Mouse (Mus musculus): Measurements from ENCODE around the gene Dusp22. TPM values are rescaled to one million over a fixed set of nuclear protein-coding genes. Genes with fewer than 3 reads are reported as not detected.

The Dusp22 gene
- total RNA-seq, 2 experiments from 2014 or later: 44.9 to 50.5 TPM

- DNase-seq: no peak
Observed at GRCm38 (mm10) chr13:30715573-30715972, 55.8 kb downstream of the Dusp22 start.

- DNase-seq: no peak
Observed at GRCm38 (mm10) chr13:30716611-30717010, 56.8 kb downstream of the Dusp22 start.

- no peak for DNase-seq
Observed at GRCm38 (mm10) chr13:30722601-30723000, 62.8 kb downstream of the Dusp22 start.

- DNase-seq: no peak
Observed at GRCm38 (mm10) chr13:30723258-30723657, 63.5 kb downstream of the Dusp22 start.

- no peak for DNase-seq
Observed at GRCm38 (mm10) chr13:30723858-30724257, 64.1 kb downstream of the Dusp22 start.

- peak; percentile 41 for DNase-seq
Observed at GRCm38 (mm10) chr13:30724691-30725271, 65.0 kb downstream of the Dusp22 start.

- DNase-seq: no peak
Observed at GRCm38 (mm10) chr13:30726879-30727278, 67.1 kb downstream of the Dusp22 start.

GRCm38 (mm10) chr13:30728155-30728554 is 68.4 kb downstream of the Dusp22 start:
- no peak for DNase-seq

- DNase-seq: peak; percentile 43
Observed at GRCm38 (mm10) chr13:30729245-30729644, 69.4 kb downstream of the Dusp22 start.

- DNase-seq: no peak
Observed at GRCm38 (mm10) chr13:30730104-30730793, 70.5 kb downstream of the Dusp22 start.

GRCm38 (mm10) chr13:30732709-30733445 is 73.1 kb downstream of the Dusp22 start:
- DNase-seq: no peak

GRCm38 (mm10) chr13:30736721-30737120 is 76.9 kb downstream of the Dusp22 start:
- DNase-seq: no peak

- DNase-seq: no peak
Observed at GRCm38 (mm10) chr13:30737257-30737656, 77.5 kb downstream of the Dusp22 start.

- no peak for DNase-seq
Observed at GRCm38 (mm10) chr13:30738310-30738840, 78.6 kb downstream of the Dusp22 start.

GRCm38 (mm10) chr13:30741172-30741571 is 81.4 kb downstream of the Dusp22 start:
- DNase-seq: no peak

GRCm38 (mm10) chr13:30742411-30742970 is 82.7 kb downstream of the Dusp22 start:
- DNase-seq: no peak

GRCm38 (mm10) chr13:30745121-30745520 is 85.3 kb downstream of the Dusp22 start:
- no peak for DNase-seq

GRCm38 (mm10) chr13:30747068-30747467 is 87.3 kb downstream of the Dusp22 start:
- no peak for DNase-seq

- no peak for DNase-seq
Observed at GRCm38 (mm10) chr13:30747504-30747903, 87.7 kb downstream of the Dusp22 start.

- DNase-seq: no peak
Observed at GRCm38 (mm10) chr13:30748321-30748720, 88.5 kb downstream of the Dusp22 start.

- peak; percentile 71 for DNase-seq
Observed at GRCm38 (mm10) chr13:30749021-30749556, 89.3 kb downstream of the Dusp22 start, which contains the start of gene Irf4. Gene Irf4 (plus strand): TSS chr13:30749226.

- DNase-seq: no peak
Observed at GRCm38 (mm10) chr13:30749557-30750141, 89.8 kb downstream of the Dusp22 start.

Data from gastrocnemius, postnatal 25 days (tissue).